Mouse (Mus musculus) left cerebral cortex, adult 8-10 months (tissue): ENCODE results near the gene Plxnd1. TPM values are rescaled to one million over a fixed set of nuclear protein-coding genes. Genes with fewer than 3 reads are reported as not detected.

Experiments
- DNase-seq, 2 experiments: peaks; one replicate each; pipeline ENCODE4 v3.0.0; 2022; ENCODE audit warnings: low spot score in 2 of 2
- total RNA-seq, 4 experiments: library from RNA; stranded (reverse); gene quantifications; 2 replicates each; pipeline ENCODE4 v1.2.4; 2022

Gene Plxnd1
- total RNA-seq, 4 experiments from 2014 or later, result 91.7 to 106 (median 98.0) TPM

GRCm38 (mm10) chr6:115957681-115958080 is 37.1 kb downstream of the Plxnd1 start:
- DNase-seq, result no peak

- no peak for DNase-seq
Observed at GRCm38 (mm10) chr6:115956922-115957601, 37.7 kb downstream of the Plxnd1 start.

- no peak for DNase-seq
Observed at GRCm38 (mm10) chr6:115956418-115956921, 38.3 kb downstream of the Plxnd1 start.

GRCm38 (mm10) chr6:115955664-115956063 is 39.1 kb downstream of the Plxnd1 start:
- DNase-seq, result no peak

- DNase-seq, result no peak
Observed at GRCm38 (mm10) chr6:115955169-115955568, 39.6 kb downstream of the Plxnd1 start.

- DNase-seq, result no peak
Observed at GRCm38 (mm10) chr6:115954506-115955074, 40.2 kb downstream of the Plxnd1 start.

- no peak for DNase-seq
Observed at GRCm38 (mm10) chr6:115946389-115946788, 48.4 kb downstream of the Plxnd1 start.

- no peak for DNase-seq
Observed at GRCm38 (mm10) chr6:115945633-115946032, 49.2 kb downstream of the Plxnd1 start.

- no peak for DNase-seq
Observed at GRCm38 (mm10) chr6:115944638-115945037, 50.2 kb downstream of the Plxnd1 start, which contains the start of gene H1foo. H1foo (plus strand) TSS chr6:115944938.

- no peak for DNase-seq
Observed at GRCm38 (mm10) chr6:115943498-115944427, 51.0 kb downstream of the Plxnd1 start.

GRCm38 (mm10) chr6:115941128-115941527 is 53.7 kb downstream of the Plxnd1 start:
- DNase-seq, result no peak

- DNase-seq, result no peak
Observed at GRCm38 (mm10) chr6:115940603-115941002, 54.2 kb downstream of the Plxnd1 start.

- DNase-seq, result no peak
Observed at GRCm38 (mm10) chr6:115938798-115939197, 56.0 kb downstream of the Plxnd1 start.

GRCm38 (mm10) chr6:115938011-115938410 is 56.8 kb downstream of the Plxnd1 start:
- no peak for DNase-seq

- DNase-seq, result no peak
Observed at GRCm38 (mm10) chr6:115935544-115935943, 59.3 kb downstream of the Plxnd1 start.

GRCm38 (mm10) chr6:115932391-115932790 is 62.4 kb downstream of the Plxnd1 start:
- DNase-seq, result no peak

- no peak for DNase-seq
Observed at GRCm38 (mm10) chr6:115931639-115932038, 63.2 kb downstream of the Plxnd1 start, which contains the start of gene Rho. Rho (plus strand) TSS chr6:115931748.

GRCm38 (mm10) chr6:115930018-115930417 is 64.8 kb downstream of the Plxnd1 start:
- no peak for DNase-seq

GRCm38 (mm10) chr6:115927292-115928242 is 67.2 kb downstream of the Plxnd1 start:
- DNase-seq, result no peak

- DNase-seq, result no peak
Observed at GRCm38 (mm10) chr6:115926416-115926815, 68.4 kb downstream of the Plxnd1 start.

- no peak for DNase-seq
Observed at GRCm38 (mm10) chr6:115924829-115925228, 70.0 kb downstream of the Plxnd1 start.
